Mouse (Mus musculus): Measurements from ENCODE around the gene Comt. TPM values are rescaled to one million over a fixed set of nuclear protein-coding genes. Genes with fewer than 3 reads are reported as not detected.

Comt gene
- total and polyA plus RNA-seq, 3 experiments = 139 to 208 (median 150) TPM

DNA sequence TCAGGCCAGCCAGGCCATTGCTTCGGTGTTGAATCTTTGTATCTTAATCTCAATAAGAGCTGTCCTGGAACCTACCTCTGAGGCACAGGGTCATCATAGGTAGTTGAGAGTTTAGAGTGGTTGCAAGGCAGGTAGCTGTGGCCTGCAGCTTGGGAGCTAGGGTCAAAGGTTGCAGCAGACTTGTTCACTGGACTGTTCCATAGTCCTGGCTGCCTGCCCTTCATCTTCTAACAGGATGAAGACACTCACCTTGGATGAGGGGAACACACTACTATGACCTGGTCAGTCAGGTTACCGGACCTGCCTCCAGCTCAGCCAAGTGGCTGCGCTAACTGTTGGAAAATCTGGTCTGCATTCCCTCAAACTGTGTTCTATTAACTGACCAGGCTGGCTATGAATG, 35.5 kb downstream of the Comt start:
- Histone ChIP-seq H3K27ac (no peak overlapping the region), H3K9ac (ENCODE audit: low read depth, low read length) (no peak overlapping the region), H3K4me3 (no peak overlapping the region), H3K4me1 (ENCODE audit: control insufficient read depth, insufficient read depth, low read length) (peaks cover 16% of the 10 kb centered on the region), H3K79me2 (replicated peaks; ENCODE audit: control insufficient read depth, insufficient read depth, low read length) (no peaks in the 10 kb centered on the region), H3K27me3 (ENCODE audit: control insufficient read depth, insufficient read depth, low read length) (no peaks in the 10 kb centered on the region), H3K36me3 (ENCODE audit: control insufficient read depth, insufficient read depth, low read length) (no peaks in the 10 kb centered on the region)
- no peak for DNase-seq
- intact Hi-C loops (cut with DNase I) = no loop called here
- TF ChIP-seq CTCF (IDR thresholded peaks at IDR 0.05) = no peak
- no peak for TF ChIP-seq POLR2A (IDR thresholded peaks at IDR 0.05; ENCODE audit: insufficient read depth, low read depth, low read length)
- TF ChIP-seq EP300 (IDR thresholded peaks at IDR 0.05; ENCODE audit: insufficient read depth, low read depth, low read length) = no peak
- WGBS = 93% methylated on average over 3 of the region's 3 CpGs

DNA sequence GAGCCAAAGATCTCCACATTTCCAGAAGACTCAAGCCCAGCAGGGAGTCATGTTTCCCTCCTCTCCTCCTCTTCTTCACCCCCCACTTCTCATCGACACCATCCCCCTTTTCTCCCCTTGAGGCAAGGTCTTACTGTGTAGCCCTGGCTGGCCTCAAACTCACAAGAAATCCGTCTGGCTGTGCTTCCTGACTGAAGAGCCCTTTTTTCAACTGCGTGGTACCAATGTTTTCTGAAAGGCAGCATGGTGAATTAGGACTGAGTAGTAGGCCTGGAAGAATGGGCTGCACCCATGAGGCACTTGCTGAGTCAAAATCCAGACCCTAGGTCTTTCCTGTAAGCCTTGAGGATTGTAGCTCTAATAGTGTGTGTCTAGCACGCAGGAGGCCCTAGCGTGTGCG, 36.3 kb downstream of the Comt start:
- DNase-seq = no peak
- no peaks in the 10 kb centered on the region for H3K27me3 ChIP-seq (ENCODE audit: control insufficient read depth, insufficient read depth, low read length)
- H3K9ac ChIP-seq (ENCODE audit: low read depth, low read length) = no peak overlapping the region
- TF ChIP-seq POLR2A (IDR thresholded peaks at IDR 0.05; ENCODE audit: insufficient read depth, low read depth, low read length) (no peak), EP300 (IDR thresholded peaks at IDR 0.05; ENCODE audit: insufficient read depth, low read depth, low read length) (no peak), CTCF (IDR thresholded peaks at IDR 0.05) (no peak)
- peaks cover 13% of the 10 kb centered on the region for H3K4me1 ChIP-seq (ENCODE audit: control insufficient read depth, insufficient read depth, low read length)
- intact Hi-C loops (cut with DNase I) = no loop called here
- no peak overlapping the region for H3K4me3 ChIP-seq
- 84% methylated on average over 6 of the region's 6 CpGs for WGBS
- H3K27ac ChIP-seq = no peak overlapping the region
- H3K36me3 ChIP-seq (ENCODE audit: control insufficient read depth, insufficient read depth, low read length) = no peaks in the 10 kb centered on the region
- H3K79me2 ChIP-seq (replicated peaks; ENCODE audit: control insufficient read depth, insufficient read depth, low read length) = no peaks in the 10 kb centered on the region

DNA sequence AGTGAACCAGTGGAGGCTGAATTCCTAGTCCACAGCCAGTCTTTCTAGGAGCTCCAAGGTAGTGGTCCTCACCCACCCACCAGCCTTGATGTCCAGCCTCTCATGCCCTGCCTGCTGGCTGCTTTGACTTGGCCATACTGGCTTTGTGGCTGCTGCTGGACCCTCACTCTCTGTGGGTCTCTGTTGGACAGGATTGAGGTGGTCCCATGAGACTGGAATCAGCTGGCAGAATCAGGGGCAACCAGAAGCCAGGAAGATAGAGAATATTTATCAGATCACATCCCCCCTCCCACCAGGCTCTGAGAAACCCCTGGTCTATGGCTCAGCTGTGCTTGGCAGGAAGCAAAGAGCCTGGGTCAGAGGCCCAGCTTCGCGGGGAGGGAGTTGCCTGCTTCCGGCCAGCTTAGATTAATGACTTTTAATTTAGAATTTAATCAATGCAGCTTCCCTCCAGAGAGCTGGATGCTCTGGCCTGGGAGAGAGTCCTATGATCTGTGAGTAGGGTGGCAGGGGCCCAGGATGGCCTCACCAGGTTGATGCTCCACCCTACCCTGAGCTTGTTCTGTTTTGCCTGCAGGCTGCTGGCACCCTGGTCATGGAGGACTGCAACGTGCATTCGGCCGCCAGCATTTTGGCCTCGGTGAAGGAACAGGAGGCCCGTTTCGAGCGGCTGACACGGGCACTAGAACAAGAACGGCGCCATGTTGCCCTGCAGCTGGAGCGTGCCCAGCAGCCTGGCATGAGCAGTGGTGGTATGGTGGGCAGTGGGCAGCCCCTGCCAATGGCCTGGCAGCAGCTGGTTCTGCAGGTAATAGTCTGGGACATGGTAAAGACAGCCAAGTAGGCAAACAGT, 37.8 kb downstream of the Comt start:
- peak overlapping the region; percentile 12; the same call in 1 of the 2 replicates for H3K27ac ChIP-seq
- TF ChIP-seq EP300 (IDR thresholded peaks at IDR 0.05; ENCODE audit: insufficient read depth, low read depth, low read length) (no peak), POLR2A (IDR thresholded peaks at IDR 0.05; ENCODE audit: insufficient read depth, low read depth, low read length) (no peak)
- DNase-seq = peak; percentile 3 to 18
- no peak overlapping the region for H3K9ac ChIP-seq (ENCODE audit: low read depth, low read length)
- no peaks in the 10 kb centered on the region for H3K79me2 ChIP-seq (replicated peaks; ENCODE audit: control insufficient read depth, insufficient read depth, low read length)
- no peaks in the 10 kb centered on the region for H3K27me3 ChIP-seq (ENCODE audit: control insufficient read depth, insufficient read depth, low read length)
- no peaks in the 10 kb centered on the region for H3K36me3 ChIP-seq (ENCODE audit: control insufficient read depth, insufficient read depth, low read length)
- H3K4me3 ChIP-seq = no peak overlapping the region
- peaks cover 8% of the 10 kb centered on the region for H3K4me1 ChIP-seq (ENCODE audit: control insufficient read depth, insufficient read depth, low read length)
- intact Hi-C loops (cut with DNase I) = no loop called here
- 84% methylated on average over 14 of the region's 14 CpGs for WGBS

DNA sequence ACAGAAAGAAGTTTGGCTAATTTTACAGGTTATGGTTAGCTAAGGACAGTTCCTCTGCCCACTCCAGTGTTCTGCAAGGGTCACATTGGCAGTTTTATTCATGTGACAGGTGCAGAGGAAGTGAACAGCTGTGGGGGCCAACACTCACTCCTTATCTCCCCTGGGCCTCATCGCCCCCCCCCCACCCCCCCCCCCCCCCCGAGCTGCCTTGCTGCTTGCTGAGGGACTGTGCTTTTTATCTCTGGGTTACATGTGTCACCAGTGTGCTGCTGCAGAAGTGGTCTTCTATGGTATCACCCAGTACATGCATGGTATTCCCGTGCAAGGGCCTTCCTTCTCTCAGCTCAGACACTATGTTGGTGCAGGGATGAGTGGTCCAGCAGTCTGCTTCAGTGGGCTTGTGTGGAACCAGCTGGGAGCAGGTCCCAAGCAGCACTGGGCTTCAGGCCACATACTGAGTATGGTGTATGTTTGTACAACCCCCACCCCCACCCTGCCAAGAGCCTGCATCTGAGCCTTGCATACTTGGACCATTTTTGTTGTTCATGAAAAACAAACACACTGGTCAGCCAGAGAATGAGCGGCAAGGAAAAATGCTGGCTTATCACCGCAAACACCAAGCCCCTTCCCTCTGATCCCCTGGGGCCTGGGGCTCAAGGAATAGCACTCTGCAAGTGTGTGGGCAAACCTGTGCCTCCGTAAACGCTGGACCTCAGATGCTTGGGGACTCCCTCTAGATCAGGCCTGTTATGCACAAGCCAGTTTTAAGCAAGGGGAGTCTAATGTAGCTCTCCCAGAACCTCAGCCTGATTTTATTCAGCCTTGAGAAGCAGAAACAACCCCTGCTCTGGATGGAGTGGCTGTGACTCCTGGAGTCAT, 38.7 kb downstream of the Comt start:
- H3K79me2 ChIP-seq (replicated peaks; ENCODE audit: control insufficient read depth, insufficient read depth, low read length) = no peaks in the 10 kb centered on the region
- DNase-seq = peak in 1 of 2 experiments; percentile 5
- no peak overlapping the region for H3K4me3 ChIP-seq
- TF ChIP-seq POLR2A (IDR thresholded peaks at IDR 0.05; ENCODE audit: insufficient read depth, low read depth, low read length) (no peak), EP300 (IDR thresholded peaks at IDR 0.05; ENCODE audit: insufficient read depth, low read depth, low read length) (no peak), CTCF (IDR thresholded peaks at IDR 0.05) (no peak)
- peaks cover 4% of the 10 kb centered on the region for H3K4me1 ChIP-seq (ENCODE audit: control insufficient read depth, insufficient read depth, low read length)
- no peaks in the 10 kb centered on the region for H3K27me3 ChIP-seq (ENCODE audit: control insufficient read depth, insufficient read depth, low read length)
- H3K27ac ChIP-seq = no peak overlapping the region; the same call in 1 of the 2 replicates
- H3K36me3 ChIP-seq (ENCODE audit: control insufficient read depth, insufficient read depth, low read length) = no peaks in the 10 kb centered on the region
- H3K9ac ChIP-seq (ENCODE audit: low read depth, low read length) = no peak overlapping the region
- WGBS = 44% methylated on average over 6 of the region's 7 CpGs
- intact Hi-C loops (cut with DNase I) = no loop called here

DNA sequence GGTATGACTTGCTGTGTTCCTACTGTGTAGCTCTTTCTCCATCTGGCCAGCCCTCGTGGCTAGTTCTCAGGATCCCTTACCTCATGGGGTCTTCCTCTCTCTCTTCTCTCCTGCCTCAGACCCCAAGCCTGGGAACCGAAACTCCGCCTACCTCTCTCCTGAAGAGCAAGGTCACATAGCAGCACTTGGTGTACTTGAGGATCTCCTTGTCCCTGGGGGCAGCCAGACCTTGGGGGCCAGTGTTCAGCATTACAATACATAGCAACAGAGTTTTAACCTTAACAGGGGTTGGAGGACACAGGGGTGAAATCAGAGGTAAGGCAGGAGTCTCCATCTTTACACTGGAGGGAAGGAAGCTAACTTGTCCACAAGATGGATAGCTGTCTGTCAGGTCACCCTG, 39.7 kb downstream of the Comt start:
- no peaks in the 10 kb centered on the region for H3K79me2 ChIP-seq (replicated peaks; ENCODE audit: control insufficient read depth, insufficient read depth, low read length)
- peak in 1 of 2 experiments; percentile 3 for DNase-seq
- no peak for TF ChIP-seq EP300 (IDR thresholded peaks at IDR 0.05; ENCODE audit: insufficient read depth, low read depth, low read length)
- peaks cover 4% of the 10 kb centered on the region for H3K4me1 ChIP-seq (ENCODE audit: control insufficient read depth, insufficient read depth, low read length)
- 66% methylated on average over 3 of the region's 3 CpGs for WGBS
- H3K27ac ChIP-seq = no peak overlapping the region
- intact Hi-C loops (cut with DNase I) = no loop called here
- H3K27me3 ChIP-seq (ENCODE audit: control insufficient read depth, insufficient read depth, low read length) = no peaks in the 10 kb centered on the region
- no peaks in the 10 kb centered on the region for H3K36me3 ChIP-seq (ENCODE audit: control insufficient read depth, insufficient read depth, low read length)
- no peak overlapping the region for H3K9ac ChIP-seq (ENCODE audit: low read depth, low read length)
- H3K4me3 ChIP-seq = no peak overlapping the region

DNA sequence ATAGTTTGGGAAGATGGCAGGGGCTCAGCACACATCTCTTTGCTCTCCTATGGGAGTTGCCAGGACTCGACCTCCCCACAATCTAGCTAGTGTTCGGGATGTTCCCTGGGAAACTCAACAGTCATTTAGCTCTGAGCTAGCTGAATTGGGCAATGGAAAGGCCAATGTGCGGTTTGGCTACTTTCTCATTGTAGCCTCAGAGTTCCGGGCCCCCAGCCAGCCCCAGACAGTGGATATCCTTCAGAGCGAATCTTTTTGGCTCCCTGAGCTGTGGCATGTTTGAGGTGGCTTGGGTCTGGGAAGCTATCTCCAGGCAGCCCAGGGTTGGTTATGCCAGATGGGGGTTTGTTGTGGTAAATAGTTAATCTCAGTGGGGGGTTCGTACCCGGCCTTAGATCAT, 40.2 kb downstream of the Comt start:
- DNase-seq = no peak
- Histone ChIP-seq H3K27me3 (ENCODE audit: control insufficient read depth, insufficient read depth, low read length) (no peaks in the 10 kb centered on the region), H3K4me1 (ENCODE audit: control insufficient read depth, insufficient read depth, low read length) (peaks cover 4% of the 10 kb centered on the region), H3K36me3 (ENCODE audit: control insufficient read depth, insufficient read depth, low read length) (no peaks in the 10 kb centered on the region), H3K27ac (no peak overlapping the region), H3K4me3 (no peak overlapping the region), H3K9ac (ENCODE audit: low read depth, low read length) (no peak overlapping the region), H3K79me2 (replicated peaks; ENCODE audit: control insufficient read depth, insufficient read depth, low read length) (no peaks in the 10 kb centered on the region)
- intact Hi-C loops (cut with DNase I) = no loop called here
- TF ChIP-seq CTCF (IDR thresholded peaks at IDR 0.05) (no peak), EP300 (IDR thresholded peaks at IDR 0.05; ENCODE audit: insufficient read depth, low read depth, low read length) (no peak), POLR2A (IDR thresholded peaks at IDR 0.05; ENCODE audit: insufficient read depth, low read depth, low read length) (no peak)
- WGBS = 73% methylated on average over 7 of the region's 7 CpGs

All from heart, adult 2 months (tissue).